Mouse (Mus musculus) MEL (cell line): ENCODE results near the gene Gstm7. TPM values are rescaled to one million over a fixed set of nuclear protein-coding genes. Genes with fewer than 3 reads are reported as not detected.

Experiments
- DNase-seq: peaks from one replicate; pipeline ENCODE4 v3.0.0; 2011; ENCODE audit warnings: low read depth, low spot score
- H3K27ac ChIP-seq: 2 replicates; pipeline ENCODE4 v1.5.1; 2012; ENCODE audit warnings: low read depth, mild to moderate bottlenecking, control low read depth, low read length, moderate library complexity; ENCODE audit not compliant: control insufficient read depth
- H3K27me3 ChIP-seq, 2 experiments: fragments of 150-350 bp in 1 of 2; sonication (generic) in 1 of 2; 2 replicates each; pipeline ENCODE4 v1.6.1; 2012; ENCODE audit warnings: low read length in 2 of 2, mild to moderate bottlenecking in 2 of 2, improper control_type of control experiment in 1 of 2, moderate library complexity in 1 of 2; ENCODE audit not compliant: insufficient read depth in 2 of 2, control insufficient read depth in 1 of 2
- H3K36me3 ChIP-seq, 2 experiments: 2 replicates each; pipeline ENCODE4 v1.6.1; 2012 to 2014; ENCODE audit warnings: low read length in 2 of 2, improper control_type of control experiment in 1 of 2, inconsistent platforms in 1 of 2, mild to moderate bottlenecking in 1 of 2; ENCODE audit not compliant: insufficient read depth in 2 of 2, control insufficient read depth in 1 of 2
- H3K4me1 ChIP-seq, 2 experiments: fragments of 150-350 bp in 1 of 2; sonication (generic) in 1 of 2; 2 replicates each; pipeline ENCODE4 v1.6.1; 2012; ENCODE audit warnings: low read length in 2 of 2, improper control_type of control experiment in 1 of 2, mild to moderate bottlenecking in 1 of 2; ENCODE audit not compliant: insufficient read depth in 2 of 2, control insufficient read depth in 1 of 2
- H3K4me3 ChIP-seq, 2 experiments: fragments of 150-350 bp in 1 of 2; sonication (generic) in 1 of 2; 2 replicates each; pipeline ENCODE4 v1.5.1; 2012; ENCODE audit warnings: low read depth in 2 of 2, low read length in 2 of 2, mild to moderate bottlenecking in 2 of 2, moderate library complexity in 2 of 2, control low read depth in 1 of 2, improper control_type of control experiment in 1 of 2; ENCODE audit not compliant: control insufficient read depth in 1 of 2, insufficient read depth in 1 of 2
- H3K79me2 ChIP-seq: 2 replicates; pipeline ENCODE4 v1.6.1; 2012; ENCODE audit warnings: mild to moderate bottlenecking, low read length, moderate library complexity; ENCODE audit not compliant: control insufficient read depth, poor library complexity, insufficient read depth
- H3K9ac ChIP-seq: 2 replicates; pipeline ENCODE4 v1.6.1; 2012; ENCODE audit warnings: low read depth, mild to moderate bottlenecking, control low read depth, low read length, moderate library complexity; ENCODE audit not compliant: control insufficient read depth, poor library complexity, severe bottlenecking
- H3K9me3 ChIP-seq: fragments of 150-350 bp; sonication (generic); replicated peaks from 2 replicates; pipeline ENCODE4 v1.6.1; 2012; ENCODE audit warnings: mild to moderate bottlenecking, low read length, improper control_type of control experiment, moderate library complexity; ENCODE audit not compliant: insufficient read depth
- CHD1 ChIP-seq: IDR thresholded peaks from 2 replicates; pipeline ENCODE4 v1.6.1; 2012; ENCODE audit warnings: low read depth, mild to moderate bottlenecking, inconsistent platforms, low read length, improper control_type of control experiment
- CTCF ChIP-seq, 3 experiments: IDR thresholded peaks in 2 of 3; conservative IDR thresholded peaks in 1 of 3; 2 replicates each; pipeline ENCODE4 v1.5.1; 2011 to 2012; ENCODE audit warnings: low read length in 3 of 3, low read depth in 2 of 3, mild to moderate bottlenecking in 2 of 3, improper control_type of control experiment in 1 of 3, inconsistent platforms in 1 of 3, mixed read lengths in 1 of 3, moderate library complexity in 1 of 3; ENCODE audit not compliant: control insufficient read depth in 1 of 3, insufficient read depth in 1 of 3, poor library complexity in 1 of 3, severe bottlenecking in 1 of 3
- E2F4 ChIP-seq: IDR thresholded peaks from 2 replicates; pipeline ENCODE4 v1.6.1; 2011; ENCODE audit warnings: low read depth, low read length, improper control_type of control experiment, borderline replicate concordance
- EP300 ChIP-seq, 2 experiments: IDR thresholded peaks; 2 replicates each; pipeline ENCODE4 v1.6.1; 2011; ENCODE audit warnings: improper control_type of control experiment in 2 of 2, low read length in 2 of 2, low read depth in 1 of 2, mild to moderate bottlenecking in 1 of 2
- GABPA ChIP-seq: IDR thresholded peaks from 2 replicates; pipeline ENCODE4 v1.6.1; 2012; ENCODE audit warnings: low read depth, mild to moderate bottlenecking, inconsistent platforms, low read length, improper control_type of control experiment, moderate library complexity
- KAT2A ChIP-seq: conservative IDR thresholded peaks from 2 replicates; pipeline ENCODE4 v1.6.1; 2012; ENCODE audit warnings: low read depth, low read length, improper control_type of control experiment, inconsistent platforms
- MYB ChIP-seq: IDR thresholded peaks from 2 replicates; pipeline ENCODE4 v1.6.1; 2011; ENCODE audit warnings: mild to moderate bottlenecking, low read depth, low read length, improper control_type of control experiment
- NRF1 ChIP-seq: IDR thresholded peaks from 2 replicates; pipeline ENCODE4 v1.6.1; 2014; ENCODE audit warnings: low read depth, mild to moderate bottlenecking, inconsistent platforms, low read length, improper control_type of control experiment, moderate library complexity; ENCODE audit not compliant: poor library complexity, insufficient read depth, severe bottlenecking
- POLR2AphosphoS5 ChIP-seq: IDR thresholded peaks from 2 replicates; pipeline ENCODE4 v1.6.1; 2012; ENCODE audit warnings: low read depth, borderline replicate concordance, mild to moderate bottlenecking, inconsistent platforms, low read length, moderate library complexity, mixed read lengths
- RAD21 ChIP-seq: IDR thresholded peaks from 2 replicates; pipeline ENCODE4 v1.6.1; 2011; ENCODE audit warnings: mild to moderate bottlenecking, low read depth, low read length, improper control_type of control experiment
- SIN3A ChIP-seq: IDR thresholded peaks from 2 replicates; pipeline ENCODE4 v1.6.1; 2012; ENCODE audit warnings: low read length, improper control_type of control experiment, inconsistent platforms
- TAL1 ChIP-seq: IDR thresholded peaks from 2 replicates; pipeline ENCODE4 v1.6.1; 2012; ENCODE audit warnings: mild to moderate bottlenecking, inconsistent platforms, low read length, moderate library complexity, mixed read lengths
- UBTF ChIP-seq: IDR thresholded peaks from 2 replicates; pipeline ENCODE4 v1.6.1; 2012; ENCODE audit warnings: low read depth, mild to moderate bottlenecking, inconsistent platforms, low read length, improper control_type of control experiment, moderate library complexity, borderline replicate concordance; ENCODE audit not compliant: insufficient read depth
- USF2 ChIP-seq, 2 experiments: IDR thresholded peaks; 2 replicates each; pipeline ENCODE4 v1.6.1; 2011 to 2012; ENCODE audit warnings: improper control_type of control experiment in 2 of 2, low read length in 2 of 2, borderline replicate concordance in 1 of 2, inconsistent platforms in 1 of 2, low read depth in 1 of 2, mild to moderate bottlenecking in 1 of 2; ENCODE audit not compliant: insufficient read depth in 1 of 2
- ZKSCAN1 ChIP-seq: IDR thresholded peaks from 2 replicates; pipeline ENCODE4 v1.6.1; 2012; ENCODE audit warnings: low read depth, mild to moderate bottlenecking, inconsistent platforms, low read length, improper control_type of control experiment, moderate library complexity
- ZMIZ1 ChIP-seq: IDR thresholded peaks from 2 replicates; pipeline ENCODE4 v1.6.1; 2012; ENCODE audit warnings: low read depth, mild to moderate bottlenecking, inconsistent platforms, low read length, improper control_type of control experiment, moderate library complexity
- polyA plus RNA-seq, 2 experiments: library from polyadenylated mRNA; stranded (reverse) in 1 of 2; unstranded in 1 of 2; fragments of >175 nt in 1 of 2; fragments of >200 nt in 1 of 2; gene quantifications; 2 replicates each; pipeline versions ENCODE4 v1.2.1 to v1.2.4; 2012; ENCODE audit warnings: low replicate concordance in 2 of 2, low read depth in 1 of 2; ENCODE audit not compliant: insufficient read length in 2 of 2, insufficient read depth in 1 of 2, missing spikeins in 1 of 2
- total RNA-seq: library from RNA; depleted of rRNA; stranded (reverse); fragments of 300-350 nt; gene quantifications from 2 replicates; pipeline ENCODE4 v1.2.3, GENCODE M21; 2012

Gstm7 gene
- total and polyA plus RNA-seq, 3 experiments: 0.24 TPM; not detected in 2

DNA sequence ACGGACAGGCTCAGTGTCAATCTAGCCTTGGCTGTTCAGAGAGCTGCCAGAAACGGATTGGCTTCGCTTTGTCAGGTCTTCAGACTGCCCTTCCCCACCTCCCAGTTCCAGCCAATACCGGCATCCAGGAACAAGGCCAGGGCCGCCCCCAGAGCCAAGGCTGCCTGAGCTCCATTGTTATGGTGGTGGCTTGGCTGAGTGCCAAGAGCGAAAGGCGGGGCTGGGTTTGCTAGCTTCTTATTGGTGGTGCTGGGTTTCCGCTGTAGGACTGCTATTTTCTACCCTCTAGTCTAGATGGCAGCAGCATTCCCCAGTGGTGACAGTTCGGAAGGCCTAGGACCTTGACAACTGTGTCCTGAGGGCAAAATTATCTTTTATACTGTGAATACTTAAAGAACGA is at the start of gene Gstm7 (continued):
- no peak for TF ChIP-seq GABPA

DNA sequence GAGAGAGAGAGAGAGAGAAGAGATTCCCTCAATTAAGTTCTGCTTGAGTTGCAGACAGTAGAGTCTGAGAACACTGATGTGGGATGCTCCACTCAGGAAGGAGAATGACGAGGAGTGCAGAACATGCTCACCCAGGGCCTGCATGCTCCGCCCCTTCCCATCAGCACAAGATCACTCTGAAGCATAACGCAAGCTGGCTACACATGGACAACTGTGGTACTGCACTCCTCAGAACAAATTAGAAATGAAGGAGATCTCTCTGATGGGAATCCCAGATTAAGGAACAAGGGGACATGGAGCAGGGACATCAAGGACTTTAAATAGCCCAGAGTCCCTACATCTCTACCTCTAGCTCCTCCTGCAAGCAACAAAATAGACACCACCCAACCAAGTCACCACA is 49.6 kb upstream of the Gstm7 start:
- H3K27ac ChIP-seq: no peak overlapping the region
- DNase-seq: no peak
- no peaks in the 10 kb centered on the region for H3K79me2 ChIP-seq
- no peaks in the 10 kb centered on the region for H3K4me1 ChIP-seq
- H3K36me3 ChIP-seq: no peaks in the 10 kb centered on the region
- H3K9me3 ChIP-seq: no peaks in the 10 kb centered on the region
- H3K4me3 ChIP-seq: no peak overlapping the region
- H3K9ac ChIP-seq: no peak overlapping the region
- TF ChIP-seq USF2 (IDR thresholded peaks at IDR 0.05; ENCODE audit: borderline replicate concordance in 1 of 2, insufficient read depth in 1 of 2, low read depth in 1 of 2, low read length in 2 of 2) (no peak), POLR2AphosphoS5 (no peak), CTCF (IDR thresholded peaks at IDR 0.05 in 2 of 3, conservative IDR thresholded peaks at IDR 0.05 in 1 of 3; ENCODE audit: control insufficient read depth in 1 of 3, insufficient read depth in 1 of 3, low read depth in 2 of 3, low read length in 3 of 3, poor library complexity in 1 of 3, severe bottlenecking in 1 of 3) (0 out of 6 replicates have a peak, but pooled peaks of 1 of the 3 experiments have one; percentile 5)
- peaks cover 7 to 13% of the 10 kb centered on the region in 2 experiments; a peak in 3 of 4 replicates for H3K27me3 ChIP-seq

DNA sequence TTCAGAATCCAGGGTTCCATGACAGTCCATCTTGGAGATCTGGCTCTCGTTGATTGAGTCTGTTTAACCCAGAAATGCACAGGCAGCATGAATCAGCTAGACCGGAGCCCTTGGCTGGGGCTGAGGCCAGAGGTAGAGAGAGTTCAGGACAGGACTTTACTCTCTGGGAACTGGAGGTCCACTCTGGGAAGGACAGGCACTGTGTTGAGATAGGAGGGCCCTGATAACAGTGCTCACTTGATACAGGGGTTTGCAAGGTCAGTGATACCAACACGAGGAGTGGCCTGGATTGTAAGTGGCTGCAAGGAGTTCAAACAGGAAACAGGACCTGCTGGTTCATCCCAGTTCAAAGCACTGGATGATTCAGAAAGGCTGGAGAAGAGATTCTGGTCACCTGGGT is 46.1 kb upstream of the Gstm7 start:
- no peaks in the 10 kb centered on the region for H3K4me1 ChIP-seq
- peaks cover 5 to 8% of the 10 kb centered on the region in 2 experiments for H3K27me3 ChIP-seq
- H3K4me3 ChIP-seq: no peak overlapping the region
- TF ChIP-seq CHD1 (no peak), KAT2A (no peak), EP300 (IDR thresholded peaks at IDR 0.05; ENCODE audit: low read depth in 1 of 2, low read length in 2 of 2) (no peak), UBTF (no peak), SIN3A (no peak), TAL1 (no peak), RAD21 (no peak), E2F4 (no peak), NRF1 (no peak), ZKSCAN1 (no peak), CTCF (IDR thresholded peaks at IDR 0.05 in 2 of 3, conservative IDR thresholded peaks at IDR 0.05 in 1 of 3; ENCODE audit: control insufficient read depth in 1 of 3, insufficient read depth in 1 of 3, low read depth in 2 of 3, low read length in 3 of 3, poor library complexity in 1 of 3, severe bottlenecking in 1 of 3) (no peak), MYB (no peak), ZMIZ1 (no peak), GABPA (no peak)
- H3K9ac ChIP-seq: no peak overlapping the region
- no peaks in the 10 kb centered on the region for H3K36me3 ChIP-seq
- no peak for DNase-seq
- no peaks in the 10 kb centered on the region for H3K79me2 ChIP-seq
- no peaks in the 10 kb centered on the region for H3K9me3 ChIP-seq
- H3K27ac ChIP-seq: no peak overlapping the region
